Mouse (Mus musculus) myocyte (in vitro differentiated cells): ENCODE measurements around the gene Polr2e.
A peak's percentile ranks its signal among the peaks of the same experiment; 100 is the strongest.

Experiments
- CEBPB ChIP-seq: IDR thresholded peaks from 2 replicates; pipeline ENCODE4 v1.6.1; 2011; ENCODE audit warnings: mild to moderate bottlenecking, moderate library complexity; ENCODE audit not compliant: poor library complexity, insufficient read depth, severe bottlenecking
- MYOG ChIP-seq, 3 experiments: IDR thresholded peaks; one replicate each; pipeline ENCODE4 v1.6.1; 2011; ENCODE audit warnings: control low read depth in 2 of 3, low read depth in 2 of 3, mild to moderate bottlenecking in 2 of 3; ENCODE audit not compliant: insufficient read length in 2 of 3, control insufficient read depth in 1 of 3, insufficient read depth in 1 of 3
- POLR2A ChIP-seq: IDR thresholded peaks from one replicate; pipeline ENCODE4 v1.6.1; 2011; ENCODE audit warnings: low read depth, mild to moderate bottlenecking, control low read depth, moderate library complexity; ENCODE audit not compliant: insufficient read length
- SRF ChIP-seq: IDR thresholded peaks from one replicate; pipeline ENCODE4 v1.6.1; 2011; ENCODE audit warnings: low read depth; ENCODE audit not compliant: control insufficient read depth, insufficient read length
- TCF12 ChIP-seq: IDR thresholded peaks from one replicate; pipeline ENCODE4 v1.6.1; 2011; ENCODE audit warnings: mild to moderate bottlenecking, control low read depth; ENCODE audit not compliant: poor library complexity, insufficient read depth, severe bottlenecking

GRCm38 (mm10) chr10:80035148-80035547 lies 4.4 kb downstream of the Polr2e start:
- TF ChIP-seq MYOG (IDR thresholded peaks at IDR 0.05; ENCODE audit: control insufficient read depth in 1 of 3, insufficient read depth in 1 of 3, insufficient read length in 2 of 3, low read depth in 2 of 3): no peak
- no peak for TF ChIP-seq SRF
- peak; percentile 27 for TF ChIP-seq POLR2A
- no peak for TF ChIP-seq TCF12
- no peak for TF ChIP-seq CEBPB
